Mouse (Mus musculus): ENCODE data around the gene Ccar1.

GRCm38 (mm10) chr10:62730826-62731225, 61.3 kb downstream of the Ccar1 start:
- TF ChIP-seq TAL1 (IDR thresholded peaks at IDR 0.05; ENCODE audit: low read length) (no peak), GATA1 (IDR thresholded peaks at IDR 0.05; ENCODE audit: low read length) (no peak)
